Mouse (Mus musculus) layer of hippocampus, postnatal 25 days (tissue): ENCODE data around the gene Numa1. TPM values are rescaled to one million over a fixed set of nuclear protein-coding genes. Genes with fewer than 3 reads are reported as not detected.
A peak's percentile ranks its signal among the peaks of the same experiment; 100 is the strongest.
"Not testable (repeated sequence)": the region's sequence is repeated elsewhere in the genome, so short reads cannot be mapped to it uniquely, and the experiment has no call there.

Source experiments
- DNase-seq, 2 experiments: peaks; one replicate each; pipeline ENCODE4 v3.0.0; 2022; ENCODE audit warnings: mixed read lengths in 2 of 2, low spot score in 1 of 2; ENCODE audit errors: extremely low spot score in 1 of 2
- total RNA-seq, 2 experiments: library from RNA; stranded (reverse); gene quantifications; 2 replicates each; pipeline ENCODE4 v1.2.3; 2021

The Numa1 gene
- total RNA-seq, 2 experiments from 2014 or later, result 89.0 to 98.9 TPM

GRCm38 (mm10) chr7:101935957-101936356 is 2.0 kb downstream of the Numa1 start:
- DNase-seq, result no peak

GRCm38 (mm10) chr7:101936996-101937395 is 3.1 kb downstream of the Numa1 start:
- no peak for DNase-seq

DNA sequence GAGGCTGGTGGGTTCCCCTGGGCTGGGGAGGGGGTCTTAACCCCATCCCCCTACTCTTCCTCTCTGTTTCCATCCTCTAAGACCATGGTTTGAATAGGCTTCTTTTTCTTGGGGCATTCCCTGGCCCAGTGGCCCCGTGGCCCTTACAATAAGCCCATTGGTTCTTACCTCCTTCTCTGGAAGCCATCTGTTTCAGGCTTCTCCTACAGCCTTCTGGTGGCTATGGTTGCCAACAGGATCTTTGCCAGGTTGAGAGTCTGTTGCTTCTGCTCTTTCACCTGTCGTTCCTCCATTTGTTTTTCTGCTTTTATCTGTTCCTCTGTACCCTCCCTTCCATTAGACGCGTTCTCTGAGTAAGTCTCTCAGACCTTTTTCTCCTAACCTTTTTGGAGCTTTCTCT is 3.7 kb downstream of the Numa1 start:
- DNase-seq, result peak; percentile 18 to 20

GRCm38 (mm10) chr7:101938348-101938747 is 4.4 kb downstream of the Numa1 start:
- no peak for DNase-seq

DNA sequence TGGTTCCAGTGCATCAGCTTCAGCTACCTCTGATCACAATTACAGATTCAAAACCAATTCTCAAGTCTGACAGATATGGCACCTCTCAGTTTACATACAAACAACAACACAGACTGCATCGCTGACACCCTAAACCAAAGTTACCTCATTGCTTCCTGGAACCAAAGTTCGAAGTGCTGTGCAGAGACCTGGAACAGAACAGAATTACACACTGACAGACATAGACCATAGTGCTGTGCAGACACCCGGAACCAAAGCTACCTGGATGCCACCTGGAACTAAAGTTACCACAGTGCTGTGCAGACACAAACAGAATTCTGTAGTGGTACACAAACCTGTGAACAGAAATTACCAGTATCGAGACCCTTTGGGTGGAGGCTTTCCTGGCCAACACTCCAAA is 5.8 kb downstream of the Numa1 start:
- DNase-seq, result no peak

DNA sequence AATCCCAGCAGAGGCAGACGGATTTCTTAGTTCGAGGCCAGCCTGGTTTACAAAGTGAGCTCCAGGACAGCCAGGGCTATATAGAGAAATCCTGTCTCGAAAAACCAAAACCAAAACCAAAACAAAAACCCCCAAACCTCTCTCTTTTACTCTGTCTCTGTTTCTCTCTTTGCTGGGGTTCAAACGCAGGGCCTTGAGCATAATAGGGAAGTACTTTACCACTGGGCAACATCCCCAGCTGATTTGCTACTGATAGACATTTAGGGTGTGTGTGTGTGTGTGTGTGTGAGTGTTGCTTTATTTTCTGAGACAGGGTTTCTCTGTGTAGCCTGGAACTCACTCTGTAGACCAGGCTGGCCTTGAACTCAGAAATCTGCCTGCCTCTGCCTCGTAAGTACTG is 15.1 kb downstream of the Numa1 start:
- DNase-seq, result not testable (repeated sequence)

- no peak for DNase-seq
Measured at GRCm38 (mm10) chr7:101951648-101952047, 17.7 kb downstream of the Numa1 start.

DNA sequence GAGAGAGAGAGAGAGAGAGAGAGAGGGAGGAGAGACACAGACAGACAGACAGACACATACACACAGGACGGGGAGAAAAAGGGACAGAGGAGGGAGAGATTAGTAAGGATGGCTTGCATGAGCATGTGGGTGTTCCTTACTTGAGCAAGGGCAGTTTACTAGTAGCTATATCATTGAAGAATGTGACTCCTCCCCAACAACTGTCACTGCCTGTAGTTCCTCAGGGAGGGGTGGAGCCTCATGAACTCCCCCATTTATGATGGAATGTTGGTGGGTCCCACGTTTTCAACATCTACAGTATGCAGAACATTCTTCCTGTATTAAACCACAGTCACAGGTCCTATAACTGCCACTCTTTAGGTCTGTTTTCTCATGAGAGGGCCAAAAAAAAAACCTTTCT is 18.2 kb downstream of the Numa1 start:
- DNase-seq, result no peak

DNA sequence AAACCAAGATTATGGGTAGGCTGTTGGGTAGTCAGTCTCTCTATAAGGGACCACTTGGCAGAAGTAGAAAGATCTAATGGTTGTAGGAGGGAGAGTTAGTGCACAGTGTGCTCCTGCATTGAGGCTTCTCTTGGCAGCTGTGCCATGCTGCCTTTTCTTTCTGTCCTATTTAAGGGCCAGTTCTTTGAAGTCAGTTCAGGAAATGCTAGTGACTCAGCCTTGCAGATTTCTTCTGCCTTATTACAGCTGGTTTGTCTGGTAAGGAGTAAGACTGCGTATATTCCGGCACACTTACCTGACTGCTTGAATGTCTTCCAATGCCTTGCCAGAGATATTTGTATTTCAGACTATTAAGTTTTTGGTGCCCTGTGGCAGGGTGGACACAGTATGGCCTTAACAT is 20.3 kb downstream of the Numa1 start:
- DNase-seq, result no peak

DNA sequence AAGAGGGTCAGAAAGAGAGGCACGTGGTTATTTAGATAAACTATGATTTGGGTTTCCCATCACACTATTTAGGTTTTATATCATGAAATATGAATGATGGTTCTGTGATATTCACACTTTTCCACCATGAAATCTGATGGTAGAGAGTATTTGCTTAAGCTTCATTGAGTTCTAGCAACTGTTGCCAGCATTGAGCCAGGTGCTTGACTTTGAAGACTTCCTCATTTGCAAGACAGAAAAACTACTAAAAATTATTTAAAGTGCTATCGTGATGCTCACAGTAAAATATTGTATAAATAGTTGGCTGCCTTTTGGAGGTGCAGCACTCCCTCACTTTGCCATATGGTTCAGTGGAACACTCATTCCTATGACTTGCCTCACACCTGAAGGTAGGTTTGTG is 21.4 kb downstream of the Numa1 start:
- no peak for DNase-seq

- no peak for DNase-seq
Measured at GRCm38 (mm10) chr7:101955862-101956261, 22.0 kb downstream of the Numa1 start.

DNA sequence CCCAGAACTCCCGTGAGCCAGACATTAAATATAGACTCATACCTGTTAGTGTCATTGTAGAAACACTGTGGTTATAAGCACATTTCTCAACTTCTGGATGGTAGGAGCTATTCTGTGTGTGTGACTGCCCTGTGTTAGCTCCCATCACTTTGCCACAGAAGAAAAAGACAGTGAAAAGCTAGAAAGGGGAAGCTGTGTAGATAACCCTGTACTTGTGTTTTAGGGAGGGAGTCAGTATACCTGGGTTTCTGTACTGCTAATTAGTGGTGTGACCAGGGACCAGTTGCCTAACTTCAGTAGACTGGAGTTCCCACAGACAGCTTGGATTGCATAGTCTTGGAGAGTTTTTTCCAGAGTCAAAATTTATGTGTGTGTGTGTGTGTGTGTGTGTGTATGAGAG is 22.6 kb downstream of the Numa1 start:
- no peak for DNase-seq

DNA sequence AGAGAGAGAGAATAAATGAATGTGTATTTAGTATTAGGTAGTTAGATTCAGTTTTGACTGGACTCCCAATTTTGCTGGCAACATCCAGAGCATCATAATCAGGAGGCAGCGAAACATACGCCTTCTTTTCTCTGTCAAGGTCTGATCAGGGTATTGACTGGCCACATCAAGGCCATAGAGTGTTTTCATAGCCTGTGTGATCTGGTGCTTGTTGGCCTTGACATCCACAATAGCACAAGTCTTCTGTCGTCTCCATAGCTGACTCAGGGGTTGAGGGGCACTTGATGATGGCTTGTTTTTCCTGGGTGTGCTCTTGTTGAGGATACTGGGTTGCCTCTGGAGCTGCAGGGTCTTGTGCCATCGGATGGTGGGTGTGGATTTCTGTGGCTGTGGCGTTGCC is 23.0 kb downstream of the Numa1 start:
- DNase-seq, result no peak

- no peak for DNase-seq
Measured at GRCm38 (mm10) chr7:101962829-101963228, 28.9 kb downstream of the Numa1 start.

DNA sequence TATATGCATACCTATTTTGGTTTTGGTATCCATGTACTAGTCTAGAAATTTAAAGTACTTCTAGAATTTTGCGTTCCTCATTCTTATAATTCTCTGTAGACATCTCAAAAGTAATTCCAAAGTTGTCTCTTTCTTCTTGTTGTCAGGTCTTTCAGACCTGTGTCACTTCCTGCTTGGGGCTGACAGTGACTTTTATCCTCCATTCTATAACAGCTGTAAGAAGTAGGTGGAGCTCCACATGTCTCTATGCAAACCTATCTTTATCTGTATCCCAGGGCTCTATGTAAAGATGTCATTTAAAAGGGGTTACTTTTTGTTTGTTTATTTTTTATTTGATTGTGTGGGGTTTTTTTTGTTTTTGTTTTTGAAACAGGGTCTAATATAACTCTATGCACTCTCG is 29.7 kb downstream of the Numa1 start:
- DNase-seq, result no peak

GRCm38 (mm10) chr7:101964551-101964950 is 30.6 kb downstream of the Numa1 start:
- DNase-seq, result no peak

GRCm38 (mm10) chr7:101965606-101966005 is 31.7 kb downstream of the Numa1 start:
- no peak for DNase-seq

GRCm38 (mm10) chr7:101967256-101967655 is 33.3 kb downstream of the Numa1 start:
- no peak for DNase-seq

DNA sequence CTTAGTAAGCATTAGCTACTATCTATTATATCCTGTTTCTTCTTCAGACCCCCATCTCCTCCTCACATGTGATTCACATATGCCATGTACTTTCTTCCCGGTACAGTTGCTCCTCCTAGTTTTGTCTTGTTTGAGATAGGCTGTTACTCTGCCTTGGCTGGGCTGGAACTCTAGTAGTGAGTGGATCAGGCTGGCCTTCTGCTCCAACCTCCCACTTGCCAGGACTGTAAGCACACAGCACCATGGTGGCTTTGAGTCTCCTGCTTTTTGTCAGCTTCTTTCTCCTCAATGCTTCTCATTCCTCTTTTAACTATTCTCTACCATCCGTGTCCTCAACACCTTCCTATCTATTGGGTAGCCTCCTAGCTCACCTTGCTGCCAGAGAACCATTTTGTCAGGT is 34.8 kb downstream of the Numa1 start:
- DNase-seq, result no peak

DNA sequence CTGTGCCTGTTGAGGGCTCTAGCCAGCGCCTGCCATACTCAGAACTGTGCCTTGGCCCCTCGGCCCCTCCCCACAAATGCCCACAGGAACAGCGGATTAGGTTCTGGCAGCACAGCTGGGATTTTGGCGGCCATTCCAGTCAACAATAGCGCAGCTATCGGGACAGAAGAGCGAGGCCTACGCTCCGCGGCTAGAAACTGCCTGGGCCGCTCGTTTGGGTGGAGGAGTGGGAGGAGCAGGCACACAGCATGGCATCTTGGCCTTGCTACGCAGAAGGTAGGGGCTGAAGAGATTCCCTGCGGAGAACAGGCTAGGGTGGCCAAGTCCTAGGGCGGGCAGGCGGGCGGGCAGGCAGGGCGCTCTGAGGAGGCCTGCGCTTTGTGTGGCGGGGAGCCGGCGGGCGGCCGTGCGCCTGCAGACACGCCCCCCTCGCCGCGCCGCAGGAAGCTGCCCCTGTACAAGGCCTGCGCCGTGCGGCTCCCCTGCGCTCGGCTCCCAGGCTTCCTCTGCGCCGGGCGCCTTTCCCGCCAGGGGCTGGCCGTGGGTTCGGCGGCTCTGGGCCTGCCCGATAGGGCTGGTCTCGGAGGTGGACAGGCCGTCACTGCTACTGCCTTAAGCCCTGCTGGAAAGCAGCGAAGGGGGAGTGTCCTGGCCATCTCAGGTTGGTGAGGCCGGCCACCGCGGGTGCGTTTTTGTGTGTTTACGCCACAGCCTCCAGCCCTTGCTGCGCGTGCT is 36.0 kb downstream of the Numa1 start:
- DNase-seq, result peak; percentile 68 to 83

- peak in 1 of 2 experiments; percentile 82 for DNase-seq
Measured at GRCm38 (mm10) chr7:101970429-101970775, 36.5 kb downstream of the Numa1 start.

GRCm38 (mm10) chr7:101970821-101971461 is 37.0 kb downstream of the Numa1 start:
- DNase-seq, result peak; percentile 63 to 66
